Mouse (Mus musculus) brain, embryonic 14.5 days (tissue): ENCODE data around the gene Arhgap10. TPM values are rescaled to one million over a fixed set of nuclear protein-coding genes. Genes with fewer than 3 reads are reported as not detected.

Experiments
- DNase-seq: peaks from one replicate; pipeline ENCODE4 v3.0.0-alpha.2; 2011; ENCODE audit warnings: low read depth
- CTCF ChIP-seq: fragments of 200-500 bp; IDR thresholded peaks from 2 replicates; pipeline ENCODE4 v1.5.1; 2012; ENCODE audit warnings: inconsistent platforms, mild to moderate bottlenecking, moderate library complexity, borderline replicate concordance; ENCODE audit not compliant: insufficient read depth, insufficient read length; ENCODE audit errors: extremely low read depth
- POLR2A ChIP-seq: fragments of 200-500 bp; IDR thresholded peaks from 2 replicates; pipeline ENCODE4 v1.6.1; 2012; ENCODE audit warnings: mild to moderate bottlenecking, inconsistent platforms, borderline replicate concordance; ENCODE audit not compliant: poor library complexity, insufficient read depth, insufficient read length, severe bottlenecking; ENCODE audit errors: extremely low read depth
- polyA plus RNA-seq: library from polyadenylated mRNA; depleted of rRNA; stranded (reverse); fragments of >200 nt; gene quantifications from 2 replicates; pipeline ENCODE4 v1.2.3, GENCODE M21; 2012

The Arhgap10 gene
- polyA plus RNA-seq, 1 experiment: 5.0 TPM

DNA sequence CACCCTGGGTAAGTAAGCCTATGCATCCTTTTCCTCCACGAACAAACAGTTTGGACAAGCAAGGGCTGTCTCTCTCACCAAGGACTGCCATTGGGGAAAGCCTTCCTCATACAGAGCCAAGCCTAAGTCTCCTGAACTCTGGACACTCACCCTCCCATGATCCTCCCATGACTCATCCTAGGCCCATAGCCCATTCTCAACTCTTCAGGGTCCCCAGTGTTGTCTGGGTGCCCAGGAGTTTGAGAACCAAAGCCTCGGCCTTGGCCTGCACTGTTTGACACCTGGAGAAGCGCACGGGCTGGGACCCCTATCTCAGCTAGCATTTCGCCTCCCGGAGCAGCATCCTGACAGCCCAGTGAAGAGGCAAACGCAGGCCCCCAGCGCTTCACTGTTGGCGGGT is 63.9 kb downstream of the Arhgap10 start:
- TF ChIP-seq CTCF (no peak), POLR2A (no peak)
- no peak for DNase-seq

DNA sequence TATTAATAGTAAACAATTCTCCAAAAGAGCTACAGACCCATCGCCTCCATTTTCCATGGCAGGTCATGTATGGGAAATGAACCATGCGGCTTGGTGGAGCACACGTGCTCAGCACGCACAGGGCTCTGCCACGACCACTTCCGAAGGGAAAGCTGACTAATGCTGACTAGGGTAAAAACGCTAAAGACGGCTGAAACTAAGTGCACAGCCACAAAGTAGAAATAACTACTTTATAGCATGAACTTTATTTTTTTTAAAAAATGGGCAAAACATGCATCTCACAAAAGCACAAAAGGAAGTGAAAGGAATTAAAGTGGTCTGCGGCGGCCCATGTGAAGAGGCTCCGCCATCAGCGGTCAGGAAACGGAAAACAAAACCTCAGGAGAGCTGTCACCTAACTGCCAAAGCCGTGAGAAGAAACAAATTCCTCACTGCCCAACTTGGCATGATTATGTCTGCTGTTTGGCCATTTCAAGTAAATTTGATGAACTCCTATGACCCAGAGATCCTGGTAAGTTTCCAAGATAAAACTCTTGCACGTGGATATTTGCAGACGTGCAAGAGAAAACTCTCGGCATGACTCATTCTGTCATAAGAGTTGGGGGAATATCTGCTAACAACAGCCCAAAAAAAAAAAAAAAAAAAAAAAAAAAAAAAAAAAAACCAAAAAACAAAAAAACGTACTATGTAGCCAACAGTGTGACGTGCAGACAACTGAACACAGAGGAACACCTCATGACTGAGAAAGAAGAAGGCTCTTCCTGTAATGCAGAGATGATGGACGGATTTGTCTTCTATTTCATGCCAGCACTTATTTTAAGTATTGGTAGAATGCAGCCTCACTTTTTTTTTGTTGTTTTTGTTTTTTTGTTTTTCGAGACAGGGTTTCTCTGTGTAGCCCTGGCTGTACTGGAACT is 66.0 kb downstream of the Arhgap10 start:
- no peak for DNase-seq

DNA sequence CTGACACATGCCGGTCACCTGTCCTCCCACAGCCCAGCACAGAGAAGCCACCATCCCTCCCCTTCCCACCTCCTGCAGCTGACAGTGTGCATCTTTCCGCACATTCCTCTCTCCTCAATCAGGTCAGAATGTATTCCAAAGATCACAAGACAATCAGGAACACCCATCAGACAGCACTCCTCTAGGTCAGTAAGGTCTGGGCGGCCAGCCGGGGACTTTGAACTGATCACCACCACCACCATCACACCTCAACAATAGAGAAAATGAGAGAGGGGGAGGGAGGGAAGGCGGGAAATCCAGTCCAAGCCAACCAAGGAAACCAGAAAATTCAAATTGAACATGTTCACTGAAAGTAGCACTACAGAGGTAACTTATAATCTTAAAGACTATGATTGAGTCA is 66.7 kb downstream of the Arhgap10 start:
- TF ChIP-seq CTCF (no peak), POLR2A (no peak)
- no peak for DNase-seq

More for the DNA sequence above, 66.0 kb downstream of the Arhgap10 start:
- TF ChIP-seq CTCF (no peak), POLR2A (no peak)

DNA sequence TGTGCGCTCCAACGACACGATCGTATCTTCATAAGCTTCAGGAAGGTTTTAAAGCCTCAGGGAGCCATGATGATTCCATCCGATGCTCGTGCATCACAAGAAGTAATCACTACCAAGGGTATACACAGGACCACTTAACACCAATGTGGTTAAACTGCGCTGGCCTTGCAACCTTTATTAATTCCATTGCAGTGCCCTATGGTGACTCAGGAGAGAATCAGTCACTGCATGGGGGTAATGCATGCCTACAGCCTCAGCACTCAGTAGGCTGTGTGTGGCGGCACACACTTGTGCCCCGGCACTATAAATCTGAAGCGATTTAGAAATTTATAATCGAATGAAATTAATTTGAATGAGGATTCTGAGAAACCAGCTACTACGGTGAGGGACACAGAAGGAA is 71.5 kb downstream of the Arhgap10 start:
- TF ChIP-seq POLR2A: no peak
- no peak for TF ChIP-seq CTCF
- DNase-seq: no peak

DNA sequence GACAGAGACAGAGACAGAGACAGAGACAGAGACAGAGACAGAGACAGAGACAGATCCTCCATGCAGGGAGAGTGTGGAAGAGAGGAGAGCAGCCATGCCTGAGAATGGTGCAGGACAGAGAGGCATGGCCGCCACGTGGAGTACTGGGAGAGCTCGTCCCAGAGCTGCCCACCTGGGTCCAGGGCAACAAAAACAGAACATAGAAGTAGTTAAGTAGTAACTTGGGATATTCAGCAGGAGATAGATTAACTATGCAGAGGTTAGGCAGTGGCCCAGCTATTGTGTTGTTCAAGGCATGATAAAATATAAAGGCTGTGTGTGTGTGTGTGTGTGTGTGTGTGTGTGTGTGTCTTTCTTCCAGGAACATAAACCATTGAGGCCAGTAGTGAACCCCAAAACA is 72.1 kb downstream of the Arhgap10 start:
- TF ChIP-seq POLR2A: no peak
- TF ChIP-seq CTCF: no peak
- DNase-seq: no peak

DNA sequence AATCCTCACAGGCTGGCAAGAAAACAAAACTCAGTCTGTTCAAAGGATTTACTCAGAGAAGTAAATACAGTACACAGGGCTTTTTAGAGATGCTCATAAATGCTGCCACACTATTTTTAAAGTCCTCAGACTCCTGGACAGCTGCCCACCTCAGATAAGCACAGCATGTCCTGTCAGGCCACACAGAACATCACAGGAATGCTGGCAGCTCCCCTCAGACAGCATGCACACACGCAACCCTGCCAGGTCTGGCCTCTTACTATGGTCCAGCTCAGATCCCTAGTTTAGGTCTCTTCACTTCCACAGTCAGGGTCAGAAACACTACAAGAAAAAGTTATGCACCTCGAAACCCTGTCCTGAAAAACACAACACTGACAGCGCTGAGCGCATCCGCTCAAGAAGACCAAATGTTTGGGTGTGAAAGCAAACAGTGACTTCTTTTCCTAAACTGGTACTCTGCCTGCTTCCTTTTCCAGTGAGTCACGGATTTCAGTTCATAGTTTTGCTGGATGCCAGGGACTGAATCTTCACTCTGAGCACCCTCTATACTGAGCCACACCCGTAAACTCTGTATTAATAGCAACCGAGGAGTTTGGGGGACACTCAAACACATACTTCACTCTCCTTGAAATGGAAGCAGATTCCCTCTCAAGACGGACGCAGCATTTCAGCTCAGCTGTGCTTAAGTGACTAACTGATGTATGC is 73.4 kb downstream of the Arhgap10 start:
- no peak for DNase-seq
- no peak for TF ChIP-seq POLR2A
- no peak for TF ChIP-seq CTCF

DNA sequence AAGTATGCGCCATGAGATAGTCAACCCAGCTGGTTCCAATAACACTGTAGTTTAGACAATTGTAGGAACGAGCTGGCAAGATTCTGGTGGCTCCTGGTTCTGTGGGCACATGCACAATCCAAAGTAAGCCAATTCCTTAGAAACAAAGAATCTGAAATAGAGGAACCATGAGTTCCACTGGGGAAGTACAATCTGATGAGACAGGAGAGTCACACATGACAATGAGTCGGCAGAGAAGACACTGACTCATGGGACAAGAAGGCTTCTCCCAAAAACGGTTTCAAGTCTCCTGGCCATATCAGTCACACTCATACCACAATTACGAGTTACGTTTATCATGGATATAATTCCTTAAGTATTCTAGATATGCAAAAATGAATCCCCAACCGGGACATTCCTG is 75.3 kb downstream of the Arhgap10 start:
- TF ChIP-seq POLR2A (no peak), CTCF (no peak)

DNA sequence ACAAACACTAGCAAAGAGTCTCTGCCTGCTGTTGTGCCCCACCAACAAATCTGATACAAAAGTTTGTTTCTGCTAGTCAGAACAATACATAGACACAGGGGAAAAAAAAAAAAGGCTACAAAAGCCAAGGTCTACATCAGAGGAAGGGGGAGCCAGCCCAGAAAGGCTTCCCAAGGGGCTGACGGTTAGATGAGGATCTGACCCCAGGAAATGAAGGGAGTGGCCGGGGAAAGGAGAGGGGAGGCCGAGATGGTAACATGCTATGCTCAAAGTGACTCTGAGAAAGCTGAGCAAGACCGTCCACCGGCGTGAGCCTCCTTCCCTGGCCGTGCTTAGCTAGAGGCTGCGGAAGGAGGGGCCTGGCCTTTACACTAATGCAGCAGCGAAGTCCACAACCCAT is 76.8 kb downstream of the Arhgap10 start:
- DNase-seq: no peak
- TF ChIP-seq CTCF (no peak), POLR2A (no peak)

More for the DNA sequence above, 75.3 kb downstream of the Arhgap10 start:
- no peak for DNase-seq

DNA sequence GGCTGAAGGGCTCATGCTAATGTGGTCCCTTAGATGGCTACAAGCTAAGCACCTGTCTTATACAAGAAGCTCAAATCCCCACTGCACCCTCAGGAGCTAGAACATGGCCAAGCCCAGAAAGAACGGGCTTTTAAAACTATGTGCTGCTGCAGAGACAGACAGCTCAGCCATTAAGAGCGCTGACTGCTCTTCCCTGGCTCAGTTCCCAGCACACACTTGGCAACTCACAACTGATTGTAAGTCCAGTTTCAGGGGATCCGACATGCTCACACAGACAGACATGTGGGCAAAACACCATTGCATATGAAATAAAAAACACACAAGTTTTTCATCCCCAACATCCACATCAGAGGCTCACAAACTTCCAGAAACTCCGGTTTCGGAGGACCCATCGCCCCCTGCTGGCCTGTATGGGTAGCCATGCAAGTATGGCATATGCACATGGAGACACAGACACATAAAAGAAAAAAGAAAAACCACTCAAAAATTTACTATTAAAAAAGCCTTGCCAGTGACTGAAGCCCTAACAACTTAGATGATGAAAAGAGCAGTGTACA is 77.4 kb downstream of the Arhgap10 start:
- TF ChIP-seq CTCF (peak; percentile 32; the same call in 1 of the 2 replicates), POLR2A (no peak)
- DNase-seq: no peak

DNA sequence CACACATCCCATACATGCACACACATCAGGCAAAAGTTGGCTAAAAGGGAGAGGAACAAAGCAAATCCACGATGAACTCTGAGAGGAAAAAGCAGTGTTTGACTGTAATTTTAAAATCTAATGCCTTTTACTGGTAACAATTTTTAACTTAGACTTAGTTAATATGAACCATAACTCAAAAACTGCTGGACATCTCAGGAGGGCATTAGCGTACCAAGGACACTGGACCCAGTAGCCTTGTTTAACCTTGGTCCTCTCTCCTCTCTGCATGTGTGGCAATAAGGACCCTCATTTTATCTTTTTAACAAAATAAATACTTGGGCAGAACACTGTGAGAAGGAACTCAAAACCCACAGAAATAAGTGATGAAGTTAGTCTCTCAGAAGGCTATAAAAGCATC is 78.1 kb downstream of the Arhgap10 start:
- TF ChIP-seq CTCF (no peak), POLR2A (no peak)
- DNase-seq: no peak

DNA sequence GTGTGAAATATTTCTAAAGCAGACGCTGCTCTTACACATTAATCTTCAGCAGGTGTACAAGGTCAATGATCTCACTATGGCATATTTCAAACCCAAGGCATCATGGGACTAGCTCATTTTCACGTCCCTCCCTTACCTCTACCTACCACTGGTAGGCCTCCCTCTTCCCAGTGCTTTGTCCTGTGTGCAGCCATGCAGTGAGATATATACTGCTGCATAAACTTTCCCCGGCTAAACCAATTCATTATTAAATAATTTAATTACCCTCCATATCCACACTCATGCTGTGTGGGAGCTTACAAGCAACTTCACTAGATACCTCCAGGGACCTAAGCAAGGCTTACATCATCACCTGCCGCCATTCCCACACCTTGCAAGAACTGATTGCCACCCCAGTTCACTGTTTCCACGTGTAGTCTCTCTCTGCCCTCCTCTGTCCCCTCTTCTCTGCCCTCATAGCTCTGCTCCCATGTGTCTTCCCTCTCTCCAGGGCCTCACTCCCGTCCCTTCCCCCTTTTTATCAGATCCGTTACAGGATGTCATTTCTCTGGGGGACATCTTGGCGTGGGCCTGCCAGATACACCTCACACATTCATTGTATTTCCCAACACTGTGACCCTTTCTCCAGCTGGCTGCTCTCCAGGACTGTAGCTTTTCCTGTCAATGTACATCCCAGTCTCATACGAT is 79.8 kb downstream of the Arhgap10 start:
- TF ChIP-seq CTCF (no peak), POLR2A (no peak)
- peak; percentile 16 for DNase-seq
